Mouse (Mus musculus) adrenal gland, postnatal 10 days (tissue): ENCODE results near the gene Capza3. TPM values are rescaled to one million over a fixed set of nuclear protein-coding genes. Genes with fewer than 3 reads are reported as not detected.

Experiments used
- DNase-seq: peaks from one replicate; pipeline ENCODE4 v3.0.0; 2021; ENCODE audit warnings: mixed read lengths
- long read RNA-seq, 2 experiments: library from polyadenylated mRNA; stranded (forward); transcript quantifications; one replicate each; pipeline ENCODE4 v2.0.0; 2021
- total RNA-seq, 2 experiments: library from RNA; stranded (reverse); gene quantifications; 2 replicates each; pipeline ENCODE4 v1.2.3; 2021

Gene Capza3
- not detected for total RNA-seq
- long read RNA-seq, experiment 1 = 0 reads
- long read RNA-seq, experiment 2 = 0 reads

- no peak for DNase-seq
These were observed at the start of gene Capza3 for GRCm38 (mm10) chr6:140040952-140041351. TSS of gene Capza3 (plus strand) at chr6:140041252.

GRCm38 (mm10) chr6:140005181-140005580 is 35.9 kb upstream of the Capza3 start:
- DNase-seq = no peak

GRCm38 (mm10) chr6:140024404-140024803 is 16.6 kb upstream of the Capza3 start:
- DNase-seq = no peak

GRCm38 (mm10) chr6:140041357-140041756 is 305 bp downstream of the Capza3 start, which contains the start of gene Plcz1:
TSS of gene Plcz1 (minus strand) at chr6:140041457.
- no peak for DNase-seq

- DNase-seq = peak; percentile 23
These were observed 10.4 kb downstream of the Capza3 start for GRCm38 (mm10) chr6:140051476-140051875.

- no peak for DNase-seq
These were observed 13.3 kb downstream of the Capza3 start for GRCm38 (mm10) chr6:140054271-140054928.

- DNase-seq = no peak
These were observed 28.1 kb downstream of the Capza3 start for GRCm38 (mm10) chr6:140069177-140069576.

- no peak for DNase-seq
These were observed 39.9 kb downstream of the Capza3 start for GRCm38 (mm10) chr6:140080933-140081332.

- DNase-seq = peak; percentile 16
These were observed 40.7 kb downstream of the Capza3 start for GRCm38 (mm10) chr6:140081739-140082138.

- DNase-seq = no peak
These were observed 48.8 kb downstream of the Capza3 start for GRCm38 (mm10) chr6:140089855-140090254.

Other genes starting within 250 kb of the Capza3 start
- gene Plcz1, start 205 bp downstream of the Capza3 start, total RNA-seq = not detected